Mouse (Mus musculus) heart, adult 18-20 months (tissue): ENCODE measurements around the gene Aaed1. TPM values are rescaled to one million over a fixed set of nuclear protein-coding genes. Genes with fewer than 3 reads are reported as not detected.

Experiments used
- DNase-seq, 2 experiments: peaks; one replicate each; pipeline ENCODE4 v3.0.0; 2021 to 2022; ENCODE audit warnings: mixed read lengths in 1 of 2
- total RNA-seq, 2 experiments: library from RNA; stranded (reverse); gene quantifications; 2 replicates each; pipeline ENCODE4 v1.2.3; 2021

The Aaed1 gene
- total RNA-seq, 2 experiments from 2014 or later = 57.7 to 58.6 TPM

- peak in 1 of 2 experiments; percentile 37 for DNase-seq
Observed at GRCm38 (mm10) chr13:64250363-64250762, 62.1 kb downstream of the Aaed1 start.

GRCm38 (mm10) chr13:64248775-64249524 is 63.6 kb downstream of the Aaed1 start:
- peak; percentile 87 to 97 for DNase-seq

GRCm38 (mm10) chr13:64248161-64248774 is 64.2 kb downstream of the Aaed1 start:
- peak; percentile 83 to 87 for DNase-seq

DNA sequence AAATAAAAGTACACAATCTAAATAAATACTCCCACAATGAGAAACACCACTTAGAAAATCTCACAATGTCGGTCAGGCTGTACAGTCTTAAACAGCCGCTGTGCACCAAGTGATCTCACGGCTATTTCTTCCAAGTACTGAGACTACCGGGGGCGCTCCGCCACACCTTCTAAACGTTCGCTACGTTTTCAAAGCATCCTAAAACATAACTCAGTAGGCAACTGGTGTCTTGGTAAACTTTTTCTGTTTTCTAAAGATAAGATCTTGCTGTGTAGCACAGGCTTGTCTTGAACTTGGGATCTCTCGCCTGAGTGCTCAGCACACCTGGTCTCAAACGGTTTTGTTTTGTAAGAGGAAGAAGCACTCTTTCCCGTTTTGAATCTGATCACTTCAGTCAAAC is 66.4 kb downstream of the Aaed1 start:
- no peak for DNase-seq

DNA sequence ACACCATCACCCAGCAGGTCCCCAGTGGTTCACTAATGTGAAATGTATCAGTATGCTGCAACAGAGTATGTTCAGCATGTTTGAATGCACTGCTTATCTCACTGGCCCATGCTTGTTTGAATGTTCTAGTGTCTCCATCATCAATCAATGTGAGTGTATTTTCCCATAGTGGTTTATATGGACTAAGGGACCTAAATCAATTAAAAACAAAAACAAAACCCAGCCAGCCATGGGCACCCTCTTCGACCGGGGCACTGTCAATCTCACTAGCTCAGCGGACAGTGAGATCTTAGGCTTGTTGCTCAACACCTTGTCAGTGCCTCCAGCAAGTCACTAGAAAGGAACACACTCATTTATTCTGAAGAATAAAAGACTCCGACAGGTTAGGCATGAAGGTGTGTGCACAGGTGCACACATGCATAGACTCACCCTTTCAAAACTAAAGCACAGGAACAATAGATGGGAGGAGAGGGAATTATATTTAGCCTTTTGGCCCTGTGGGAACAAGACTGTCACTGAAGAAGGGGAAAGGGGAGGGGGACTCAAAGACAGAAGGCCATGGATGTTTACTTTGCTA is 67.7 kb downstream of the Aaed1 start:
- no peak for DNase-seq

DNA sequence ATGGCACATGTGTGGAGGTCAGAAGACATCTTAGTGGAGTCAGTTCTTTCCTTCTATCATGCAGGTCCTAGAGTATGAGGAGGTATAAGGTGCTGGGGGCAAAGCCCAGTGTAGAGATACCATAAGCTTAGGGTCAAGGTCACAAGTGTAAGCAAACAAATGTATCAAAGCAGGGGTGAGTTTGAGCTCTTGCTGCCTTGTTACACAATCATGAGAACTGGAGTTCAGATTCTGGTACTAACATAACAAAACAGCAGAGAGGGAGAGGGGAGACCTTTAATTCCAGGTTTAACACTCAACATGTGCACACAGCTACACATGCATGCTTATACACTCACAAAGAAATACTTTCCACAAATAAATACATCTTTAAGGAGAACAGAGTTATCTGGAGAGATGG is 69.8 kb downstream of the Aaed1 start:
- DNase-seq = no peak

GRCm38 (mm10) chr13:64240626-64241025 is 71.9 kb downstream of the Aaed1 start:
- DNase-seq = no peak

DNA sequence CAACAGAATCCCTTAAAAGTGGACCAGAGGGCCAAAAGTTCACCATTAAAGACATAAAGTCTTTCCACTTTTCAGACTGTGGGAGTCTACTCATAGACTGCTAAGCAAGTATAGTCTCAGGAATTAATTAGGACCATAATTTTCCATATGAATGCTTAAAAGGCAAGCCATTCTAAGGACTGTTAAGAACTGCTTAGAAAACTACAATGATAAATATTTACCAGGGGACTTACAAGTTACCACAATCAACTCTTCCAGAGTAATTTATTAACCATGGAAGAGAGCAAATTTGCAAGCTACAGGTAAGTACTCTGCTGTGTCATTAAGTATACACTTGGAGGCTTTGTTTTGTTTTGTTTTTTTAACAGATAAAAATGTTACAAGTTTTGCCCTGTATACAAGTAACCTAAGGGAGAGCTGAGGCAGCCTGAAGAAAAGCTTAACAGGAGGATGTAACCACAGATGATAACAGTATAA is 74.8 kb downstream of the Aaed1 start:
- no peak for DNase-seq

- peak; percentile 13 to 20 for DNase-seq
Observed at GRCm38 (mm10) chr13:64237000-64237680, 75.4 kb downstream of the Aaed1 start.

- peak in 1 of 2 experiments; percentile 19 for DNase-seq
Observed at GRCm38 (mm10) chr13:64235777-64236176, 76.7 kb downstream of the Aaed1 start.

DNA sequence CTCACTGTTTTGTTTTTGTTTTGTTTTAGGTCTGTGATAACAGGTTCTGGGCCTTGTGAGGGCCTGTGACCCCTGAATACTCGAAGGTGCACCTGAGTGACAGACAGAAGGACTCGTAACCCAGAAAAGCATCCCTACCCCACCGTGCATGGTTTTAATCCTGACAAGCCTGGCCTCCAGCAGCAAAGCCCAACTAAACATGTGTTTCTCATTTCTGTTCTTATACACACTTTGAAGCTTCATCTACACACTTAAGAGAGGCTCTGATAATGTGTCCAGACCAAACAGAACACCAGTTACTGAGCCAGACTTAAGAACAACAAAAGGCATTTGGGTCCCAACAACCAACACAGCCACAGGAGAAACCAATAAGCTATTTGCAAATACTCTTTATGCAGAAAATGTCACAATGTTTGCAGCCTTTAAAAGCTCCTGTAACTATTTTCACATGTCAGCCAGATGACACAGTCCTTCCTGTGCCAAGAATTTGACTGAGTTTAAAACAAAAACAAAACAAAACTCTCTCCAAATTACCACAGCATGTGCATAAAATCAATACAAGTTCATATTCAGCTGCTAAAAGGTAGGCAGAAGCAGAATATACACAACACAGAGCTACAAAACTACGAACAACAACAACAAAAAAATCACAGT is 77.3 kb downstream of the Aaed1 start:
- peak in 1 of 2 experiments; percentile 14 for DNase-seq

GRCm38 (mm10) chr13:64233139-64233538 is 79.4 kb downstream of the Aaed1 start:
- no peak for DNase-seq

DNA sequence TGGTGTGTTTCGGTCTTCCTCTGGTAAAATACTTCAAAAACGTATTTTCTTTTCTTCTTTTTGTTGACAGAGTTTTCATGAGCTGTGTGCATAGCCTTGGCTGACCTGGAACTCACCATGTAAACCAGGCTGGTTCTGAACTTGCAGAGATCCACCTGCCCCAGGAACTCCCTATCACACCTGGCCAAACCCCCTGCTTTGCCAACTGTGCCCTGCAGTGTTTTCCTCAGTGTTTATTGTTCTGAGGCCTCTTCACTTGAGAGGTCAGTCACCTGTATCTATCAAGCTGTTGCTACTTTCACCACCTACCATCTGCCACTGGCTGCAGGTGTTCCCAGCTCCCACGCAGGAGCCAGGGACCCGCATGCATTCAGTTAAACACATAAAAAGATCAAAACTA is 85.8 kb downstream of the Aaed1 start:
- no peak for DNase-seq

GRCm38 (mm10) chr13:64225738-64226137 is 86.8 kb downstream of the Aaed1 start:
- DNase-seq = no peak

Other genes starting within 250 kb of the Aaed1 start
- gene Hsd17b3, start 223.5 kb downstream of the Aaed1 start, total RNA-seq = not detected
- gene Slc35d2, start 183.3 kb downstream of the Aaed1 start, total RNA-seq = 1 to 10 TPM in 1 of 2 experiments, under 1 TPM in 1; 0.89 to 1.5 TPM
- 10 to 100 TPM; 20.8 to 21.2 TPM for gene Zfp367, start 159.5 kb downstream of the Aaed1 start, total RNA-seq
- 10 to 100 TPM; 47.8 to 49.4 TPM for gene Habp4, start 150.9 kb downstream of the Aaed1 start, total RNA-seq
- 10 to 100 TPM in 1 of 2 experiments, 1 to 10 TPM in 1; 8.6 to 10.9 TPM for gene Cdc14b, start 37.4 kb downstream of the Aaed1 start, total RNA-seq
- 100 to 1,000 TPM; 218 to 254 TPM for gene Ctsl, start 58.2 kb upstream of the Aaed1 start, total RNA-seq
- gene Cdk20, start 119.6 kb upstream of the Aaed1 start, total RNA-seq = 1 to 10 TPM; 2.5 to 4.4 TPM
- not detected for gene Fam240b, start 185.1 kb upstream of the Aaed1 start, total RNA-seq